Mouse (Mus musculus): Measurements from ENCODE around the gene Tas2r138. TPM values are rescaled to one million over a fixed set of nuclear protein-coding genes. Genes with fewer than 3 reads are reported as not detected.

Tas2r138 gene
- polyA plus RNA-seq (2012; ENCODE audit: low replicate concordance) = not detected in 2 replicates

GRCm38 (mm10) chr6:40613260-40613852 lies at the start of gene Tas2r138:
Tas2r138 (minus strand) TSS chr6:40613310.

GRCm38 (mm10) chr6:40628406-40629000 lies 15.4 kb upstream of the Tas2r138 start, which contains the start of gene Mgam:
Mgam (plus strand) TSS chr6:40628831.

GRCm38 (mm10) chr6:40585645-40586044 lies 27.5 kb downstream of the Tas2r138 start, which contains the start of gene Clec5a:
Clec5a (minus strand) TSS chr6:40585821.

GRCm38 (mm10) chr6:40569187-40569586 lies 43.9 kb downstream of the Tas2r138 start, which contains the start of gene Olfr460:
Olfr460 (plus strand) TSS chr6:40569487.

Other genes with a start within 250 kb of the Tas2r138 start
- 4.4 and 10.7 TPM in 2 replicates for gene E330009J07Rik, start 177.2 kb downstream of the Tas2r138 start, polyA plus RNA-seq (2012; ENCODE audit: low replicate concordance)
- not detected in 2 replicates for gene Wee2, start 174.2 kb downstream of the Tas2r138 start, polyA plus RNA-seq (2012; ENCODE audit: low replicate concordance)
- 22.6 and 26.0 TPM in 2 replicates for gene Ssbp1, start 142.0 kb downstream of the Tas2r138 start, polyA plus RNA-seq (2012; ENCODE audit: low replicate concordance)
- not detected in 2 replicates for gene Tas2r137, start 122.1 kb downstream of the Tas2r138 start, polyA plus RNA-seq (2012; ENCODE audit: low replicate concordance)
- not detected in 2 replicates for gene Tas2r108, start 119.8 kb downstream of the Tas2r138 start, polyA plus RNA-seq (2012; ENCODE audit: low replicate concordance)
- gene Prss37, start 93.8 kb downstream of the Tas2r138 start, polyA plus RNA-seq (2012; ENCODE audit: low replicate concordance) = not detected in 2 replicates
- gene Olfr461, start 58.3 kb downstream of the Tas2r138 start, polyA plus RNA-seq (2012; ENCODE audit: low replicate concordance) = not detected in 2 replicates
- not detected in 2 replicates for gene Olfr460, start 43.8 kb downstream of the Tas2r138 start, polyA plus RNA-seq (2012; ENCODE audit: low replicate concordance)
- gene Clec5a, start 27.5 kb downstream of the Tas2r138 start, polyA plus RNA-seq (2012; ENCODE audit: low replicate concordance) = 0.13 and 0.51 TPM in 2 replicates
- gene Mgam, start 15.5 kb upstream of the Tas2r138 start, polyA plus RNA-seq (2012; ENCODE audit: low replicate concordance) = 0.10 and 0.53 TPM in 2 replicates

Measured in hematopoietic multipotent progenitor cell, adult 10-12 weeks (in vitro differentiated cells).